Mouse (Mus musculus) kidney, embryonic 14.5 days (tissue): Measurements from ENCODE around the gene Ube2b. TPM values are rescaled to one million over a fixed set of nuclear protein-coding genes. Genes with fewer than 3 reads are reported as not detected.

Experiments used
- ATAC-seq: fragments of 200-750 bp; cut with Nextera tagmentation; 2 replicates; pipeline ENCODE4 v1.8.0; 2017; ENCODE audit warnings: moderate number of reproducible peaks, mild to moderate bottlenecking, moderate TSS enrichment, moderate library complexity; ENCODE audit not compliant: low FRiP score, low TSS enrichment
- H3K27ac ChIP-seq: fragments of 300-500 bp; sonication (generic); 2 replicates; pipeline ENCODE4 v1.5.1; 2014; ENCODE audit warnings: low read depth, mild to moderate bottlenecking, low read length, moderate library complexity, mixed read lengths
- H3K27me3 ChIP-seq: fragments of 300-500 bp; sonication (generic); 2 replicates; pipeline ENCODE4 v1.6.1; 2014; ENCODE audit warnings: mild to moderate bottlenecking, low read length; ENCODE audit not compliant: control insufficient read depth, insufficient read depth
- H3K36me3 ChIP-seq: fragments of 300-500 bp; sonication (generic); 2 replicates; pipeline ENCODE4 v1.6.1; 2014; ENCODE audit warnings: low read length, mixed read lengths; ENCODE audit not compliant: control insufficient read depth, insufficient read depth
- H3K4me1 ChIP-seq: fragments of 300-500 bp; sonication (generic); 2 replicates; pipeline ENCODE4 v1.6.1; 2014; ENCODE audit warnings: low read length, mixed read lengths; ENCODE audit not compliant: control insufficient read depth, insufficient read depth
- H3K4me2 ChIP-seq: fragments of 300-500 bp; sonication (generic); replicated peaks from 2 replicates; pipeline ENCODE4 v1.6.1; 2014; ENCODE audit warnings: low read depth, mild to moderate bottlenecking, low read length
- H3K4me3 ChIP-seq: fragments of 300-500 bp; sonication (generic); 2 replicates; pipeline ENCODE4 v1.5.1; 2014; ENCODE audit warnings: mild to moderate bottlenecking, low read length
- H3K9ac ChIP-seq: fragments of 300-500 bp; sonication (generic); 2 replicates; pipeline ENCODE4 v1.6.1; 2014; ENCODE audit warnings: low read depth, mild to moderate bottlenecking, low read length, moderate library complexity
- H3K9me3 ChIP-seq: fragments of 300-500 bp; sonication (generic); 2 replicates; pipeline ENCODE4 v1.6.1; 2016; ENCODE audit warnings: low read length; ENCODE audit not compliant: control insufficient read depth
- WGBS: fragments of 180-500 bp; shearing (Covaris S2); extraction: QIAGEN DNeasy Blood & Tissue Kit; methylation state at CpG from one replicate; pipeline ENCODE4 v1.1.7; 2014; 5-methylcytosine and 5-hydroxymethylcytosine counted together
- polyA plus RNA-seq: library from polyadenylated mRNA; unstranded; fragments of >200 nt; fragmentation: Nextera tagmentation; extraction: Ambion mirVana; gene quantifications from 2 replicates; pipeline ENCODE4 v1.2.1, GENCODE M21; 2014

Ube2b gene
- polyA plus RNA-seq, 1 experiment from 2014 or later, result 149 TPM

DNA sequence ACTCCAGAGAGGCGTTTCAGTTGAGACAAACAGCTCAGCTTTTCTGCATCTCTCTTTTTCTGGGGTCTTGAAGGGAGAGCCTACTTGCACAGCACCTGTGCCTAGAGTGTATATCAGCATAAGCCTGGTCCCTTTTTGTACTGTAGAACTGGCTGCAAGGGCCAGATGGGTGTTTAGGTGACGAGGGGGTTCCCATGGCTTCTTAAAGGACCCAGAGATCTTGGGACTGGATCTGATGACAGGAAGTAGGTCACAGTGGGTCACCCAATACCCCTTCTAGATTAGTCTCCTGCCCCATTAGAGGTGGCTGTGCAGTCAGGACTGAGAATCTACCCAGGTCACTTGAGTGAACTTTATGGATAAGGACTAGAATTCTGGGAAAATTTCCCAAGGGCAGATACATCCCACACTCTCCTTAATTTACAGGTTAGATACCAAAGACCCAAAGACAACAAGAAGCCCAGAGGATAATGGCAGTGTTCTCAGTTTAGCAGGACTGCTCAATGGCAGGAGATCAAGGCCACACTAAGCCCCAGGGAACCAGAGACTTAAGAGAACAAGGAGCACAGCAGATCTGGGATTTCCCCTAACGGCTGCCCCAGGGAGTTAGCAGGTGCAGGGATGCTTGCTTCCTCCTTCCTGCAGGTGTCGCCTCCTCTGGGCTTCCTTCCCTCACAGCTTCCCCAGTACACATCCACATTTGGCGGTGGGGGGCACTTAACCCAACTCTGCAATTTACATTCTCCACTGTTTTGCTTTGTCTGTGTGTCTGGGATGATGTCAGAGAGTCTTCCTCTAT, 64.7 kb downstream of the Ube2b start:
- 68% methylated on average over 5 of the region's 5 CpGs for WGBS
- no peak overlapping the region for H3K4me3 ChIP-seq
- H3K4me1 ChIP-seq, result no peaks in the 10 kb centered on the region
- no peak overlapping the region for H3K9ac ChIP-seq
- ATAC-seq, result no peak
- no peak overlapping the region for H3K27ac ChIP-seq
- H3K4me2 ChIP-seq, result no peak overlapping the region
- no peaks in the 10 kb centered on the region for H3K27me3 ChIP-seq
- H3K36me3 ChIP-seq, result no peaks in the 10 kb centered on the region
- no peaks in the 10 kb centered on the region for H3K9me3 ChIP-seq

Other genes starting within 250 kb of the Ube2b start
- gene Sec24a, start 237.1 kb downstream of the Ube2b start, polyA plus RNA-seq, result 12.4 and 18.3 TPM in 2 replicates
- 116 and 133 TPM in 2 replicates for gene Sar1b, start 237.1 kb downstream of the Ube2b start, polyA plus RNA-seq
- gene Jade2, start 143.1 kb downstream of the Ube2b start, polyA plus RNA-seq, result 0.37 and 0.38 TPM in 2 replicates
- gene Cdkn2aipnl, start 33.1 kb downstream of the Ube2b start, polyA plus RNA-seq, result 87.9 and 104 TPM in 2 replicates
- gene Cdkl3, start 3.5 kb upstream of the Ube2b start, polyA plus RNA-seq, result 9.7 and 10.1 TPM in 2 replicates
- 83.4 and 110 TPM in 2 replicates for gene Ppp2ca, start 97.9 kb upstream of the Ube2b start, polyA plus RNA-seq
- gene Olfr1373, start 144.8 kb upstream of the Ube2b start, polyA plus RNA-seq, result not detected in 2 replicates
- gene Olfr1371, start 213.2 kb upstream of the Ube2b start, polyA plus RNA-seq, result not detected in 2 replicates
- gene Skp1a, start 231.2 kb upstream of the Ube2b start, polyA plus RNA-seq, result 843 and 964 TPM in 2 replicates